Mouse (Mus musculus) lung, embryonic 15.5 days (tissue): ENCODE data around the gene Sufu. TPM values are rescaled to one million over a fixed set of nuclear protein-coding genes. Genes with fewer than 3 reads are reported as not detected.

Source experiments
- ATAC-seq: fragments of 200-750 bp; cut with Nextera tagmentation; 2 replicates; pipeline ENCODE4 v1.8.0; 2017; ENCODE audit warnings: moderate number of reproducible peaks, borderline replicate concordance; ENCODE audit not compliant: low FRiP score, low TSS enrichment; ENCODE audit errors: extremely low read depth
- H3K27ac ChIP-seq: fragments of 300-500 bp; sonication (generic); 2 replicates; pipeline ENCODE4 v1.5.1; 2015; ENCODE audit warnings: moderate library complexity, mild to moderate bottlenecking, inconsistent platforms
- H3K27me3 ChIP-seq: fragments of 300-500 bp; sonication (generic); 2 replicates; pipeline ENCODE4 v1.6.1; 2015; ENCODE audit warnings: inconsistent platforms
- H3K36me3 ChIP-seq: fragments of 300-500 bp; sonication (generic); 2 replicates; pipeline ENCODE4 v1.6.1; 2015; ENCODE audit warnings: inconsistent platforms
- H3K4me1 ChIP-seq: fragments of 300-500 bp; sonication (generic); 2 replicates; pipeline ENCODE4 v1.6.1; 2015; ENCODE audit warnings: inconsistent platforms
- H3K4me2 ChIP-seq: fragments of 300-500 bp; sonication (generic); 2 replicates; pipeline ENCODE4 v1.6.1; 2015; ENCODE audit warnings: inconsistent platforms, mild to moderate bottlenecking, moderate library complexity
- H3K4me3 ChIP-seq: fragments of 300-500 bp; sonication (generic); 2 replicates; pipeline ENCODE4 v1.5.1; 2015; ENCODE audit warnings: mild to moderate bottlenecking, inconsistent platforms
- H3K9ac ChIP-seq: fragments of 300-500 bp; sonication (generic); 2 replicates; pipeline ENCODE4 v1.6.1; 2015; ENCODE audit warnings: inconsistent platforms
- H3K9me3 ChIP-seq: fragments of 300-500 bp; sonication (generic); 2 replicates; pipeline ENCODE4 v1.6.1; 2016; ENCODE audit warnings: inconsistent platforms
- WGBS: fragments of 180-500 bp; shearing (Covaris S2); methylation state at CpG from one replicate; pipeline ENCODE4 v1.1.7; 2015; 5-methylcytosine and 5-hydroxymethylcytosine counted together
- polyA plus RNA-seq: library from polyadenylated mRNA; unstranded; fragments of >200 nt; fragmentation: Nextera tagmentation; extraction: Ambion mirVana; gene quantifications from 2 replicates; pipeline ENCODE4 v1.2.1, GENCODE M21; 2015

The Sufu gene
- polyA plus RNA-seq, 1 experiment from 2014 or later: 34.5 TPM

- H3K36me3 ChIP-seq: peaks cover 15% of the 10 kb centered on the region; the same call in 1 of the 2 replicates
- H3K27ac ChIP-seq: peak overlapping the region; percentile 58
- no peak overlapping the region for H3K4me3 ChIP-seq
- H3K9me3 ChIP-seq: no peaks in the 10 kb centered on the region
- H3K9ac ChIP-seq: peak overlapping the region; percentile 7; the same call in 1 of the 2 replicates
- no peak overlapping the region for H3K4me2 ChIP-seq
- H3K27me3 ChIP-seq: no peaks in the 10 kb centered on the region
- peaks cover 78% of the 10 kb centered on the region for H3K4me1 ChIP-seq
- WGBS: 24% methylated on average over 2 of the region's 2 CpGs
- no peak for ATAC-seq
Measured at GRCm38 (mm10) chr19:46486709-46487108, 90.0 kb downstream of the Sufu start.

GRCm38 (mm10) chr19:46489448-46489847, 92.8 kb downstream of the Sufu start:
- Histone ChIP-seq H3K4me2 (no peak overlapping the region), H3K9ac (no peak overlapping the region), H3K4me3 (no peak overlapping the region), H3K36me3 (peaks cover 15% of the 10 kb centered on the region; the same call in 1 of the 2 replicates), H3K9me3 (no peaks in the 10 kb centered on the region), H3K27me3 (no peaks in the 10 kb centered on the region), H3K4me1 (peaks cover 51% of the 10 kb centered on the region), H3K27ac (peak overlapping the region; percentile 42; the same call in 1 of the 2 replicates)
- no peak for ATAC-seq
- WGBS: 75% methylated on average over 1 of the region's 1 CpGs

GRCm38 (mm10) chr19:46490634-46491033, 93.9 kb downstream of the Sufu start:
- Histone ChIP-seq H3K4me2 (no peak overlapping the region), H3K9ac (no peak overlapping the region), H3K27ac (peak overlapping the region; percentile 13), H3K9me3 (no peaks in the 10 kb centered on the region), H3K27me3 (no peaks in the 10 kb centered on the region), H3K4me3 (no peak overlapping the region), H3K4me1 (peaks cover 39% of the 10 kb centered on the region), H3K36me3 (peaks cover 14% of the 10 kb centered on the region; the same call in 1 of the 2 replicates)
- WGBS: 0% methylated on average over 2 of the region's 2 CpGs
- peak; percentile 58; the same call in 1 of the 2 replicates for ATAC-seq

GRCm38 (mm10) chr19:46495136-46495535, 98.4 kb downstream of the Sufu start:
- H3K27ac ChIP-seq: no peak overlapping the region

GRCm38 (mm10) chr19:46497230-46497629, 100.5 kb downstream of the Sufu start:
- H3K4me2 ChIP-seq: no peak overlapping the region
- H3K4me1 ChIP-seq: 0 out of 2 replicates have a peak, but pooled peaks cover 6% of the 10 kb centered on the region
- no peak overlapping the region for H3K4me3 ChIP-seq
- no peak overlapping the region for H3K9ac ChIP-seq
- H3K36me3 ChIP-seq: no peaks in the 10 kb centered on the region
- no peak overlapping the region for H3K27ac ChIP-seq
- WGBS: 76% methylated on average over 2 of the region's 2 CpGs
- H3K9me3 ChIP-seq: no peaks in the 10 kb centered on the region
- H3K27me3 ChIP-seq: no peaks in the 10 kb centered on the region
- no peak for ATAC-seq

More at GRCm38 (mm10) chr19:46495136-46495535, 98.4 kb downstream of the Sufu start:
- Histone ChIP-seq H3K4me1 (peaks cover 14% of the 10 kb centered on the region), H3K4me3 (no peak overlapping the region), H3K27me3 (no peaks in the 10 kb centered on the region), H3K9ac (no peak overlapping the region), H3K4me2 (no peak overlapping the region), H3K36me3 (no peaks in the 10 kb centered on the region), H3K9me3 (no peaks in the 10 kb centered on the region)
- 74% methylated on average over 8 of the region's 8 CpGs for WGBS
- ATAC-seq: no peak

- H3K4me1 ChIP-seq: peaks cover 8% of the 10 kb centered on the region
- no peak for ATAC-seq
- H3K27me3 ChIP-seq: no peaks in the 10 kb centered on the region
- peak overlapping the region; percentile 92 for H3K4me3 ChIP-seq
- no peaks in the 10 kb centered on the region for H3K36me3 ChIP-seq
- H3K4me2 ChIP-seq: peak overlapping the region; percentile 79
- H3K9me3 ChIP-seq: no peaks in the 10 kb centered on the region
- peak overlapping the region; percentile 87 for H3K27ac ChIP-seq
- H3K9ac ChIP-seq: peak overlapping the region; percentile 31; the same call in 1 of the 2 replicates
- 1% methylated on average over 3 of the region's 3 CpGs for WGBS
Measured at GRCm38 (mm10) chr19:46499539-46499835, 102.8 kb downstream of the Sufu start.

GRCm38 (mm10) chr19:46499836-46500580, 103.3 kb downstream of the Sufu start:
- Histone ChIP-seq H3K9me3 (no peaks in the 10 kb centered on the region), H3K4me2 (peak overlapping the region; percentile 79), H3K27ac (peak overlapping the region; percentile 100), H3K9ac (peak overlapping the region; percentile 88), H3K27me3 (no peaks in the 10 kb centered on the region), H3K4me3 (peak overlapping the region; percentile 92), H3K36me3 (no peaks in the 10 kb centered on the region), H3K4me1 (peaks cover 13% of the 10 kb centered on the region)
- under 1% methylated on average over 51 of the region's 52 CpGs for WGBS
- peak; percentile 82 for ATAC-seq

GRCm38 (mm10) chr19:46500581-46501341, 104.1 kb downstream of the Sufu start:
- Histone ChIP-seq H3K9ac (peak overlapping the region; percentile 88), H3K27me3 (no peaks in the 10 kb centered on the region), H3K4me3 (peak overlapping the region; percentile 92), H3K9me3 (no peaks in the 10 kb centered on the region), H3K36me3 (no peaks in the 10 kb centered on the region; the same call in 1 of the 2 replicates), H3K27ac (peak overlapping the region; percentile 100), H3K4me1 (peaks cover 21% of the 10 kb centered on the region), H3K4me2 (peak overlapping the region; percentile 79)
- ATAC-seq: peak; percentile 16
- WGBS: under 1% methylated on average over 48 of the region's 50 CpGs

GRCm38 (mm10) chr19:46501401-46502068, 104.8 kb downstream of the Sufu start, which contains the start of gene Trim8:
Gene Trim8 (plus strand): TSS chr19:46501702.
- Histone ChIP-seq H3K9ac (peak within 1 kb of the TSS; percentile 98), H3K4me1 (peaks cover 28% of the 10 kb centered on the region), H3K4me2 (peak within 1 kb of the TSS; percentile 79), H3K27me3 (no peaks in the 10 kb centered on the region), H3K36me3 (peaks cover 4% of the 10 kb centered on the region), H3K27ac (peak within 1 kb of the TSS; percentile 100), H3K4me3 (peak within 1 kb of the TSS; percentile 92), H3K9me3 (no peaks in the 10 kb centered on the region)
- under 1% methylated on average over 58 of the region's 64 CpGs for WGBS
- ATAC-seq: peak; percentile 52

- under 1% methylated on average over 45 of the region's 46 CpGs for WGBS
- Histone ChIP-seq H3K27me3 (no peaks in the 10 kb centered on the region), H3K27ac (peak overlapping the region; percentile 100), H3K36me3 (peaks cover 8% of the 10 kb centered on the region), H3K4me3 (peak overlapping the region; percentile 92), H3K9me3 (no peaks in the 10 kb centered on the region), H3K4me2 (peak overlapping the region; percentile 79), H3K4me1 (peaks cover 34% of the 10 kb centered on the region), H3K9ac (peak overlapping the region; percentile 98)
- ATAC-seq: no peak
Measured at GRCm38 (mm10) chr19:46502069-46502455, 105.4 kb downstream of the Sufu start.

GRCm38 (mm10) chr19:46502471-46503166, 105.9 kb downstream of the Sufu start:
- no peaks in the 10 kb centered on the region for H3K27me3 ChIP-seq
- H3K4me3 ChIP-seq: peak overlapping the region; percentile 92
- peak overlapping the region; percentile 79 for H3K4me2 ChIP-seq
- peaks cover 39% of the 10 kb centered on the region for H3K4me1 ChIP-seq
- under 1% methylated on average over 53 of the region's 53 CpGs for WGBS
- no peaks in the 10 kb centered on the region for H3K9me3 ChIP-seq
- H3K9ac ChIP-seq: peak overlapping the region; percentile 98
- H3K27ac ChIP-seq: peak overlapping the region; percentile 100
- peaks cover 14% of the 10 kb centered on the region for H3K36me3 ChIP-seq
- 0 out of 2 replicates have a peak, but pooled peaks have one; percentile 7 for ATAC-seq
